Mouse (Mus musculus): ENCODE measurements around the gene Cldn7.

Gene Cldn7

DNA sequence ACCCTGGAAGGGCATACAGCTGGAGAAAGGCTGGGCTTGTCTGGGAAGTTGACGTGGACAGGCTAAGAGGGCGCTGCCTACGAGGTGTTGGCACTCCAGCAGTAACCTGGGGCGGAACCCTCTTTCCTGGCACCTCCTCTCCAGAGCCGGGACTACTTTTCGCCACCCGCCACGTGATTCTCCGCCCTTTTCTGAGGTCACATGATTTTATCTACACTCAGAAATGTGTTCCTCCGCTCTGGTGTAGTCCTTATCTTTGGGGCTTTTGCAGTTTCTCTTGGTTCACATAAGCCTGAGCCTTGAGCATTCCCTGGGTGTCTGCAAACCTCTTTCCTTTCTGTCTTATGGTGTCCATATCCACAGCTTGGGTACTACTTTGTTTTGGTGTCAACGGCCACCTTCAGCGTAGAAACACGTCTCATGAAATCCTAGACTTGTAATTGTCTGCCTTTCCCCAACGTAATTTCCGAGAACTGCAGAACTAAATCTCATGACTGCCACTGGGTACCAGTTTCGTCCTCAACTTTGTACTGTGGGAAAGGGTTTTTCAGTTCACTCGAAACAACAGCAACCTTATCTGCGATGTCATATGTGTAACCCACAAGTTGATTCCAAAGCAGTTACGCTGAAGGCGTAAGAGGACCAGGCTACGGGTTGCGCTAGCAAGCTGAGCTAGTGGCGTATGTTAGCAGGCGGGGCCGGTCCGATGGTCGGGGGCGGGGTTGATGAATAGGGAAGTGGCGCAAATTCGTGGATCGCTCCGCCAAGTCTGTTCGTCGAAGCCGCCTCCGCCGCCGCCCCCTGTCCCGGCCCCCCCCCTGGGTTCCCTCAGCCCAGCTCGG is 26.5 kb downstream of the Cldn7 start, which contains the start of gene Gabarap:
TSS of gene Gabarap (plus strand) at position 294 of the 842 bp plus-strand sequence.
- DNase-seq (ENCODE audit: low spot score): peak; percentile 98

- DNase-seq (ENCODE audit: low spot score): no peak
Measured at GRCm38 (mm10) chr11:69991711-69992110, 27.1 kb downstream of the Cldn7 start.

DNA sequence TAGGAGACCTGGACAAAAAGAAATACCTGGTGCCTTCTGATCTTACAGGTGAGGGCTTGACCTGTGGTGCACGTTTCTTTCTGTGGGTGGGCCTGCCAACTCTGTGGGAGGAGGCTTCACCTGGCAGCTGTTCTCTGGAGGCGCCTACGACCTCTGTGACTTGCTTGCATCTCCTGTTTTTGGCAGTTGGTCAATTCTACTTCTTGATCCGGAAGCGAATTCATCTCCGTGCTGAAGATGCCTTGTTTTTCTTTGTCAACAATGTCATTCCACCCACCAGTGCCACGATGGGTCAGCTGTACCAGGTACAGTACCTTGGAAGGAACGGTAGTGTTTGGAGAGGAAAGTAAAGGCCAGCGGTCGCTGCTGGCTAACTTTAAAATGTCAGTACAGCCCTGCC is 27.8 kb downstream of the Cldn7 start:
- DNase-seq (ENCODE audit: low spot score): no peak

GRCm38 (mm10) chr11:69992932-69993331 is 28.4 kb downstream of the Cldn7 start:
- no peak for DNase-seq (ENCODE audit: low spot score)

DNA sequence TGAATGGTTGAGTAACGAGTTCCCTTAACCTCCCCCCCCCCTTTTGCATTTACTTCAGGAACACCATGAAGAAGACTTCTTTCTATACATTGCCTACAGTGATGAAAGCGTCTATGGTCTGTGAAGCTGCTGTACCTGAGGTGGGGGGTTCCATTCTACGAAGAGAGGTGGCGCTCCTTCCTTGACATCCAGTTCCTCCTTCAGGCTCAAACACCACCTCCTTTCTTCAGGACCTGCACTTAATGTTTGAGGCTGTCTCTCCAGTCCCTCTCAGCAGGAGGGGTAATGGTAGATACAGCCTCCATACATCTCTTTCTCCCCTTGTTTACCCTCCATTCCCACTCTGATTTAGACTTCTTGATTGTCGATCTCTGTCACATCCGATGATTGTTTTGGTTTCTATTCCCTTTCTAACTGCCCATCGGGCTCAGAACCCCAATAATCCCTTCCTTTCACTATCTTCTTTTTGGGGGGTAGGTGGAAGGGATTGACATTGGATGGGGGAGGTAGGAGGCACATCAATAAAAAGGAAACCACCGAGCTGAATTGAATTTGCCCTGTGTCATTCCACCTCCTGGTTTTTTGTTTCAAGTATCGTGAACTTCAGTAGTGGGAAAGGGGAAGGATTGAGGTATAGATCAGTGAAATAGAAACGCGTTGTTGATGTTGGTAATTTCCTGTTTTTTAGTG is 30.0 kb downstream of the Cldn7 start:
- DNase-seq (ENCODE audit: low spot score): no peak

GRCm38 (mm10) chr11:69995391-69995960 is 30.9 kb downstream of the Cldn7 start, which contains the start of gene Phf23:
TSS of gene Phf23 (plus strand) at chr11:69995777.
- peak; percentile 99 for DNase-seq (ENCODE audit: low spot score)

- DNase-seq (ENCODE audit: low spot score): no peak
Measured at GRCm38 (mm10) chr11:69996161-69997061, 31.8 kb downstream of the Cldn7 start.

DNA sequence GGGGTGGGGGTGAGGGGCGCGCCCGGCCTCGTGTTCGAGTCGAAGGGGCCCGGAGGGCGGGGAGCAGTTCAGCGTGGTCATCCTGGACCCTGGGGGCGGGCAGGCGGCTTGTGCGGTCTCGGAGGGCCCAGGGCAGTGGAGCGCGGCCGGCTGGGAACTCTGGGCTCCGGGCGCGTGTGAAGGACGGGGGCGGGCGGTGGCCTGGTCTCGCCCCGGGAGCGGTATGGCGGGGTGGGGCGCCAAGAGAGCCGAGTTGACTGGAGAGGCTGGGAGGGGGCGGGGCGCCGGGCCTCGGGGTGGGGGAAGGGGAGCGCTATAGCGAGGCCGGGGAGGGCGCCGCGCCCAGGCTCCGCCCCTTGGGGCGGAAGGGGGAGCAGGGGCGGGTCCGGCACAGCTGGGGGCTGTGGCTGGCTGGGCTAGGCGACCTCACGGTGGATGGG is 32.5 kb downstream of the Cldn7 start:
- DNase-seq (ENCODE audit: low spot score): peak; percentile 92

DNA sequence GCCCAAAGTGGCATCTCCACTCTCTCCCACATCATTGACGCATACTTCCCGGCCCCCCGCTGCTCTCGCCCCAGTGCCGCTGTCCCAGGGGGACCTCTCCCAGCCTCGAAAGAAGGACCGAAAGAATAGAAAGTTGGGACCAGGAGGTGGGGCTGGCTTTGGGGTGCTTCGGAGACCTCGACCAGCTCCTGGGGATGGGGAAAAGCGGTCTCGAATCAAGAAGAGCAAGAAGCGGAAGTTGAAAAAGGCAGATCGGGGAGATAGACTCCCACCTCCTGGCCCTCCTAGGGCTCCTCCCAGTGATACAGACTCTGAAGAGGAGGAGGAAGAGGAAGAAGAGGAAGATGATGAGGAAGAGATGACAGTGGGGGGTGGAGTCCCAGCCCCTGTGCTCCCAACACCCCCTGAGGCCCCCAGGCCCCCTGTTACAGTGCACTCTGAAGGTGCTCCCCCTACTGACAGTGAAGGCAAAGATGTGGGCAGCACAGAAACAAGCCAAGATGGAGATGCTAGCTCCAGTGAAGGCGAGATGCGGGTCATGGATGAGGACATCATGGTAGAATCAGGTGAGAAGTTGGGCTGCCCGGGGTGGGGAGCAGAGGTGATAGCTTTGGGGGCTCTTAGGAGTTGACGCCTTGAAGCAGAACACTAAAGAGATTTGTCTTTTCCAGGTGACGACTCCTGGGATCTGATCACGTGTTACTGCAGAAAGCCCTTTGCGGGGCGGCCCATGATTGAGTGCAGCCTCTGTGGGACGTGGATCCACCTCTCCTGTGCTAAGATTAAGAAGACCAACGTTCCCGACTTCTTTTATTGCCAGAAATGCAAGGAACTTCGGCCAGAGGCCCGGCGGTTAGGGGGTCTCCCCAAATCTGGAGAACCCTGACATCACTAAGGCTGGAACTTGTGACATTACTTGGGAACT is 34.2 kb downstream of the Cldn7 start:
- DNase-seq (ENCODE audit: low spot score): no peak

DNA sequence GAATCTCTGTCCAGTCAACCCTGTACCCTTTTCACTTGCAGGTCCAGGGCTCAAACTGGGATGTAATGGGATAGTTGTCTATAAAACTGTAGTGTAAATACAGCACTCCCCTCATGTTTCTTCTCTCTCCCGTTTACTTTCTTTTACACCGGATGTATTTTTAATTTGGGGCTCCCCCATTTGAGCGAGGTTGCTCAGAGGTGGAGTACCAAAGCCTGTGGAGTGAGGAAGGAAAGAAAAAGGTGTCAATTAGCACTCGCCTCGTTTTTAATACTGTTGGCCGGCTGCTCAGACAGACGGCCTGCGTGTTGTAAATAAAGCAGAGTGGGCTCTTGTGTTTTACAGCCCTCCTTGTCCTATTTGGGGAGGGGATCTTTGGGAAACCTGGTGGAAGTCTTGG is 35.1 kb downstream of the Cldn7 start:
- no peak for DNase-seq (ENCODE audit: low spot score)

GRCm38 (mm10) chr11:70000396-70000898 is 35.9 kb downstream of the Cldn7 start, which contains the start of gene Dvl2:
TSS of gene Dvl2 (plus strand) at chr11:70000595.
- DNase-seq (ENCODE audit: low spot score): peak; percentile 95

GRCm38 (mm10) chr11:70001159-70001558 is 36.6 kb downstream of the Cldn7 start:
- no peak for DNase-seq (ENCODE audit: low spot score)

DNA sequence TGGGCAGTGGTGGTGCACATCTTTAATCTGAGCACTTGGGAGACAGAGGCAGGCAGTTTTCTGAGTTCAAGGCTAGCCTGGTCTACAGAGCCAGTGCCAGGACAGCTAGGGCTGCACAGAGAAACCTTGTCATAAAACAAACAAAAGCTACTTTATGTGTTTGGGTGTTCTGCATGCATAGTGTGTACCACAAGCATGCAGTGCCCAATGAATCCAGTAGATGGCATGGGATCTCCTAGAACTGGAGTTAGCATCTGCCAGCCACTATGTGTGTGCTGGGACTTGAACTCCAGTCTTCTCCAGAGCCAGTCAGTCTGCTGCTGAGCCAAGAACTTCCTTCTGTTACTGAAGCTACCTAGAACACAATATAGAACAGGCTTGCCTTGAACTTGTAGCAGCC is 37.3 kb downstream of the Cldn7 start:
- peak; percentile 49 for DNase-seq (ENCODE audit: low spot score)

DNA sequence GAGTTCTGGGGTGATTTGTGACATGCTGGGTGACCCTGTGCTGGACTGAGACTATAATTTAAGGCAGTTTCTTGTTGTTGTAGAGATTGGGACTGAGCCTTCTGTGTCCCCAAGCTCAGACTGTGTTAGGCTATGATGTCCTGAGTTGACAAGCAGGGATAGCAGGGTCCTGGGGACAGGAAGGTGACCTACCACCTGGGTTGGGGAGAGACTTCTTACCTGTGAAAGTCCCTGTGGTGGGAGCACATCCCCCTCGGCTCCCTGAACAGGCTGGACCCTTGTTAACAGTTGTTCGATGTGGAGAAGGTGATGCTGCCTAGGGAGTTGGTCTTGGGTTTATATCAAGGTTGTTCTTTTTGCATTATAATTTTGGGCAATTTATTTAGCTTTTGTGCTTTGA is 37.9 kb downstream of the Cldn7 start:
- no peak for DNase-seq (ENCODE audit: low spot score)

DNA sequence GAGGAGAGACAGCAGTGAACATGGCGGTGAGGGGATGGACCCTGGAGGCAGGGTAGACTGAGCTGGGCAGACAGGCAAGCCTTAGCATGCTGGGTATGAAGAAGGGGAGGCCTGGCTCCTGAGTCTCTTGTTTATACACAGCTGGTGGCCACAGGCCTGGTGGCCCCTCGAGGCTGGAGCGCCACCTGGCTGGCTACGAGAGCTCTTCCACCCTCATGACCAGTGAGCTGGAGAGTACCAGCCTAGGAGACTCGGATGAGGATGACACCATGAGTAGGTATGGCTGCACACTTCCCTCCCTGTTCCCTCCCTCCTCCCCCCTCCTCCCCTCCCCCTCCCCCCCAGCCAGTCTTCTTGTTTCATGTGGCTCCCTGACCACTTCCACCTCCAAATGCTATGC is 40.9 kb downstream of the Cldn7 start:
- no peak for DNase-seq (ENCODE audit: low spot score)

DNA sequence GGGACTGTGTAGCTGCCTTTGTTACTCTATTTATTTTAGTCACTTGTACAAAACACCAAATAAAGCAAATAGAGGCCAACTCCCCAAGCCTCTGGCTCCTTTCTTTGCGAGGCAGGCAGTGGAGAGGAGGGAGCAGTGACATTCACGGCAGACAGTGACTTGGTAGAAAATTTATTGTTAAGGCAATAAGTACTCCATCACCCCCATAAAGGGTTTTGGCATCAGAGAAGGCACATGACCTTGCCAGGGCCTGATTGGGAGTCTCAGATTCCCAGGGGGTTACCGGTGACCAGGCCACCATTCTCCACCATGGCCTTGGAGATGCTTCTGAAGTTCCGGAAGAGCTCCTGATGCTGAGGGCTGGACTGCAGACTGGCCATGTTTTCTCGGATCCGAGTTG is 45.5 kb downstream of the Cldn7 start:
- DNase-seq (ENCODE audit: low spot score): no peak

- no peak for DNase-seq (ENCODE audit: low spot score)
Measured at GRCm38 (mm10) chr11:70010548-70010947, 46.0 kb downstream of the Cldn7 start.

DNA sequence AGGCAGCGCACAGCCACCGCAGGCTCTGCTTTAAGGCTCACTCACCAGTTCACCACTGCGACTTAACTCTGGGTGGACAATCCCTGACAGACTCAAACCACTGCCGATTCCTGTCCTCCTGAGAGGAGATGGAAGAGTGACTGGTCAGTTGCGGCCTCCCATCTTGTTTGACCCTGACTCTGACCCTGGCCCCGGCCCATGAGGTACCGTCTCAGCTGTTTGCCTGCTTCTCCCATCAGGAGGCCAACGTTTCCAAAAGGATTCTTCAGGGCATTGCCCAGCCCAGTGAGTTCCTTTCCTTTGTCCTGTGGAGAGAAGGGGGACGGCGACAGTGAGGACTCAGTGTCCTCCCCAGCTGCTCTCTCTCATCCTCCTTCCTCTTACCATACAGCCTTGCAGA is 46.4 kb downstream of the Cldn7 start:
- DNase-seq (ENCODE audit: low spot score): no peak

- no peak for DNase-seq (ENCODE audit: low spot score)
Measured at GRCm38 (mm10) chr11:70012931-70013330, 48.4 kb downstream of the Cldn7 start.

- DNase-seq (ENCODE audit: low spot score): no peak
Measured at GRCm38 (mm10) chr11:70013408-70013807, 48.8 kb downstream of the Cldn7 start.

All from lung, postnatal 25 days (tissue).